Mouse (Mus musculus) limb, embryonic 11.5 days (tissue): ENCODE results near the gene Olfr418. TPM values are rescaled to one million over a fixed set of nuclear protein-coding genes. Genes with fewer than 3 reads are reported as not detected.
"Not testable (repeated sequence)": the region's sequence is repeated elsewhere in the genome, so short reads cannot be mapped to it uniquely, and the experiment has no call there.

Experiments used
- ATAC-seq: fragments of 200-750 bp; cut with Nextera tagmentation; 2 replicates; pipeline ENCODE4 v1.8.0; 2017; ENCODE audit warnings: low read depth; ENCODE audit not compliant: insufficient number of reproducible peaks, low FRiP score, low TSS enrichment
- DNase-seq: peaks from one replicate; pipeline ENCODE4 v3.0.0-alpha.2; 2015; ENCODE audit warnings: low spot score
- H3K27ac ChIP-seq: fragments of 300-500 bp; sonication (generic); replicated peaks from 2 replicates; pipeline ENCODE4 v1.5.1; 2014; ENCODE audit warnings: low read depth, mild to moderate bottlenecking, low read length
- H3K27me3 ChIP-seq: fragments of 300-500 bp; sonication (generic); 2 replicates; pipeline ENCODE4 v1.6.1; 2014; ENCODE audit warnings: mild to moderate bottlenecking, low read length, mixed read lengths; ENCODE audit not compliant: control insufficient read depth, insufficient read depth
- H3K36me3 ChIP-seq: fragments of 300-500 bp; sonication (generic); 2 replicates; pipeline ENCODE4 v1.6.1; 2014; ENCODE audit warnings: mild to moderate bottlenecking, low read length, moderate library complexity, mixed read lengths; ENCODE audit not compliant: control insufficient read depth, insufficient read depth
- H3K4me1 ChIP-seq: fragments of 300-500 bp; sonication (generic); 2 replicates; pipeline ENCODE4 v1.6.1; 2014; ENCODE audit warnings: low read length, mixed read lengths; ENCODE audit not compliant: control insufficient read depth, insufficient read depth
- H3K4me2 ChIP-seq: fragments of 300-500 bp; sonication (generic); 2 replicates; pipeline ENCODE4 v1.6.1; 2014; ENCODE audit warnings: low read depth, mild to moderate bottlenecking, moderate library complexity; ENCODE audit not compliant: severe bottlenecking
- H3K4me3 ChIP-seq: fragments of 300-500 bp; sonication (generic); 2 replicates; pipeline ENCODE4 v1.5.1; 2014; ENCODE audit warnings: low read depth, low read length
- H3K9ac ChIP-seq: fragments of 300-500 bp; sonication (generic); 2 replicates; pipeline ENCODE4 v1.6.1; 2014; ENCODE audit warnings: mild to moderate bottlenecking, low read length
- H3K9me3 ChIP-seq: fragments of 300-500 bp; sonication (generic); 2 replicates; pipeline ENCODE4 v1.6.1; 2016; ENCODE audit warnings: low read length; ENCODE audit not compliant: control insufficient read depth
- WGBS: fragments of 180-500 bp; shearing (Covaris S2); extraction: QIAGEN DNeasy Blood & Tissue Kit; methylation state at CpG from one replicate; pipeline ENCODE4 v1.1.7; 2014; 5-methylcytosine and 5-hydroxymethylcytosine counted together
- polyA plus RNA-seq: library from polyadenylated mRNA; unstranded; fragments of >200 nt; fragmentation: Nextera tagmentation; extraction: Ambion mirVana; gene quantifications from 2 replicates; pipeline ENCODE4 v1.2.1, GENCODE M21; 2014

Olfr418 gene
- not detected in 2 replicates for polyA plus RNA-seq

DNA sequence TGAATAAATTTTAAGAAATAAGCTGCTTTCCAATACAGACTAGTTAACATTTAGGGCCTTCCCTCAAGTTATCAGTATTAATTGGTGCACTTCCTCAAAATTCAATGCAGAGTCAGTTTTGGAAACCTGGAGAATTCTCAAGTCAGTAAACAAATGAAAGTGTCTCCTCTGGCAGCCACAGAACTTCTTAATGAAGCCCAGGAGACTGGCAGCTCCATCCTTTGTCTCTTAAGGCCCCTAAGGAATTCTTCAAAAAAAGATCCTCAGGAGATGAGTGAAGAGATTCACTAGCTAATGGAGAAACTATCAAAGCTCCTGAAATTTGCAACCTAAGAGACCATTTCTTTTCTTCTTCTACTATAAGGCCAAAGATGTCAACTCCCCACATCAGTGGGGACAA, at the start of gene Olfr418:
Gene Olfr418, plus strand, starts transcription at position 301 of the 400 bp plus-strand sequence.
- H3K27ac ChIP-seq = no peak within 1 kb of the TSS
- H3K36me3 ChIP-seq = no peaks in the 10 kb centered on the region
- ATAC-seq = no peak
- no peaks in the 10 kb centered on the region for H3K27me3 ChIP-seq
- no peak within 1 kb of the TSS for H3K4me3 ChIP-seq
- H3K9me3 ChIP-seq = no peaks in the 10 kb centered on the region
- no peak within 1 kb of the TSS for H3K4me2 ChIP-seq
- no peak within 1 kb of the TSS for H3K9ac ChIP-seq
- no peak for DNase-seq
- no peaks in the 10 kb centered on the region for H3K4me1 ChIP-seq

- Histone ChIP-seq H3K4me2 (no peak overlapping the region), H3K27ac (no peak overlapping the region), H3K27me3 (no peaks in the 10 kb centered on the region), H3K4me3 (no peak overlapping the region), H3K4me1 (no peaks in the 10 kb centered on the region), H3K36me3 (no peaks in the 10 kb centered on the region), H3K9me3 (no peaks in the 10 kb centered on the region), H3K9ac (no peak overlapping the region)
- ATAC-seq (no peak), DNase-seq (no peak)
- 91% methylated on average over 3 of the region's 3 CpGs for WGBS
Observed at GRCm38 (mm10) chr1:173216481-173216880, 49.3 kb upstream of the Olfr418 start.

- ATAC-seq (no peak), DNase-seq (no peak)
- Histone ChIP-seq H3K4me1 (no peaks in the 10 kb centered on the region), H3K4me2 (no peak within 1 kb of the TSS), H3K36me3 (no peaks in the 10 kb centered on the region), H3K9ac (no peak within 1 kb of the TSS), H3K27me3 (no peaks in the 10 kb centered on the region), H3K4me3 (no peak within 1 kb of the TSS), H3K9me3 (no peaks in the 10 kb centered on the region), H3K27ac (no peak within 1 kb of the TSS)
- WGBS = 84% methylated on average over 2 of the region's 2 CpGs
Observed at GRCm38 (mm10) chr1:173227081-173227480, 38.7 kb upstream of the Olfr418 start, which contains the start of gene Fcer1a. TSS of gene Fcer1a (minus strand) at chr1:173227214.

- not testable (repeated sequence) for H3K4me3 ChIP-seq, H3K27me3 ChIP-seq, H3K27ac ChIP-seq, H3K36me3 ChIP-seq, H3K9me3 ChIP-seq, H3K4me1 ChIP-seq, H3K4me2 ChIP-seq, ATAC-seq, DNase-seq, H3K9ac ChIP-seq
- 84% methylated on average over 1 of the region's 1 CpGs for WGBS
Observed at GRCm38 (mm10) chr1:173237004-173237403, 28.8 kb upstream of the Olfr418 start.

DNA sequence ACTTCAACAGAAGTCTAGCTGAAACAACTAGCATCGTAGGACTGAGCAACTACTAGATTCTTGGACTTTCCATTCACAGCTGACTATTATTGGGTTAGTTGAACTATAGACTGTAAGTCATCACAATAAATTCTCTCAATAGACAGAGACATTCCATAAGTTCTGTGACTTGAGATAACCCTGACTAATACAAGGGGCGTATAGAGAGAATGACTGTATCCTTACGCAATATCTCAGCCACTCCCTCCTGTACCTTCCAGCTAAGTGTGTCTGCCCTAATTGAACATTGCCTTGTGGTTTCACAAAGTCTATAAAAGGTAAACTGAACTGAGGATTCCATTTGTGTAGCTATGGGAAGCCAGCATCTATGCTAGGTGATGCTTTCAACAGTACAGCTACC, 15.9 kb upstream of the Olfr418 start:
- no peak for ATAC-seq
- Histone ChIP-seq H3K36me3 (no peaks in the 10 kb centered on the region), H3K27me3 (no peaks in the 10 kb centered on the region), H3K27ac (no peak overlapping the region), H3K4me3 (no peak overlapping the region), H3K9ac (no peak overlapping the region), H3K4me1 (no peaks in the 10 kb centered on the region), H3K4me2 (no peak overlapping the region), H3K9me3 (no peaks in the 10 kb centered on the region)
- no peak for DNase-seq
- WGBS = 91% methylated on average over 3 of the region's 3 CpGs

DNA sequence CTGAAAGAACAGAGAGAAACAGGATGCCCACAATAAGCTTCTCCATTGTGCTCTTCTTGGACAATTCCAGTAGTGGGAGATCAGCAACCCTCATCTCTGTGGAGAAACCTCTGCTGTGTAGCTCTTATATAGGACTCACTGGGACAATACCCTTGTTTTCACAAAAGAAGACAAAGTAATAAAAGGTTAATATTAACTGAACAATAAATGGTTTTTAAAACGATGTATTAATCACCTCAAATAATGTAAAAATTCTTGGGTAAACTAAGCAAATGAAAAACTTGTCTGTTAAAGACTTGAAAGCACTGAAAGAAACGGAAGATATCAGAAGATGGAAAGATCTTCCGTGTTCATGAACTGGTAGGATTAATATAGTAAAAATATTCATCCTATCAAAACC, 11.9 kb downstream of the Olfr418 start, which contains the start of gene Mptx2:
Gene Mptx2, minus strand, starts transcription at position 101 of the 400 bp plus-strand sequence.
- Histone ChIP-seq H3K9ac (no peak within 1 kb of the TSS), H3K4me1 (no peaks in the 10 kb centered on the region), H3K27ac (no peak within 1 kb of the TSS), H3K9me3 (no peaks in the 10 kb centered on the region), H3K4me3 (no peak within 1 kb of the TSS), H3K36me3 (no peaks in the 10 kb centered on the region), H3K4me2 (no peak within 1 kb of the TSS), H3K27me3 (no peaks in the 10 kb centered on the region)
- DNase-seq (no peak), ATAC-seq (no peak)
- WGBS = 77% methylated on average over 3 of the region's 3 CpGs

- H3K4me2 ChIP-seq, H3K27me3 ChIP-seq, H3K9me3 ChIP-seq, H3K36me3 ChIP-seq, H3K4me3 ChIP-seq, ATAC-seq, H3K27ac ChIP-seq, DNase-seq, H3K9ac ChIP-seq, H3K4me1 ChIP-seq: not testable (repeated sequence)
- 67% methylated on average over 3 of the region's 3 CpGs for WGBS
Observed at GRCm38 (mm10) chr1:173302795-173303194, 37.0 kb downstream of the Olfr418 start.

- not testable (repeated sequence) for H3K27ac ChIP-seq, H3K4me1 ChIP-seq, H3K9me3 ChIP-seq, ATAC-seq, H3K27me3 ChIP-seq, H3K4me2 ChIP-seq, H3K36me3 ChIP-seq, H3K4me3 ChIP-seq, H3K9ac ChIP-seq
- WGBS = 82% methylated on average over 7 of the region's 7 CpGs
- peak; percentile 11 for DNase-seq
Observed at GRCm38 (mm10) chr1:173313535-173314050, 47.8 kb downstream of the Olfr418 start.

DNA sequence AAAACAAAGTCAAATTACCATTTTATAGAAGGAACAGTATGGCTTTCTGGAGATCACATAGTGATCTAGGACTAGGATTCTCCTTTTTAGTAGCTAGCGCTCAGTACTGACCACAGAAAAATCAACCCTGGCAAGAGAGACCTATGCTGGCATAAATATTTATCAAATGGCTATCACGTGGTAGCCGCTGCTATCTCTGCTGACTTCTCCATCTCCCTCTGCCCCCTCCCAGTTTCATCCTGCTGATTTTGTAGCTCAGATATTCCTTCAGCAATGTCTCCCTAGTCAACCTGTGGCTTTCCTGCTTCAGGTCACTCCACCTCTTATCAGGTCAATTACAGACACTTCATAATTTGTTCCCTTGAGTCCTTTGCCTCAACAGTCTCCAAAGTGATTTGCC, 49.9 kb downstream of the Olfr418 start:
- no peaks in the 10 kb centered on the region for H3K36me3 ChIP-seq
- no peak overlapping the region for H3K4me2 ChIP-seq
- no peaks in the 10 kb centered on the region for H3K27me3 ChIP-seq
- H3K4me1 ChIP-seq = no peaks in the 10 kb centered on the region
- no peak overlapping the region for H3K4me3 ChIP-seq
- DNase-seq (peak; percentile 0), ATAC-seq (no peak)
- no peaks in the 10 kb centered on the region for H3K9me3 ChIP-seq
- no peak overlapping the region for H3K27ac ChIP-seq
- 85% methylated on average over 3 of the region's 3 CpGs for WGBS
- H3K9ac ChIP-seq = no peak overlapping the region
